Mouse (Mus musculus) heart, adult 18-20 months (tissue): Measurements from ENCODE around the gene Ncapg. TPM values are rescaled to one million over a fixed set of nuclear protein-coding genes. Genes with fewer than 3 reads are reported as not detected.
"Not testable (repeated sequence)": the region's sequence is repeated elsewhere in the genome, so short reads cannot be mapped to it uniquely, and the experiment has no call there.

Experiments used
- DNase-seq, 2 experiments: peaks; one replicate each; pipeline ENCODE4 v3.0.0; 2021 to 2022; ENCODE audit warnings: mixed read lengths in 1 of 2
- long read RNA-seq, 2 experiments: library from polyadenylated mRNA; stranded (forward); transcript quantifications; one replicate each; pipeline ENCODE4 v2.0.0; 2021
- total RNA-seq, 2 experiments: library from RNA; stranded (reverse); gene quantifications; 2 replicates each; pipeline ENCODE4 v1.2.3; 2021

Ncapg gene
- total RNA-seq, result under 1 TPM; 0.44 to 0.84 TPM
- long read RNA-seq, experiment 1, result 0 reads
- long read RNA-seq, experiment 2, result 0 reads

DNA sequence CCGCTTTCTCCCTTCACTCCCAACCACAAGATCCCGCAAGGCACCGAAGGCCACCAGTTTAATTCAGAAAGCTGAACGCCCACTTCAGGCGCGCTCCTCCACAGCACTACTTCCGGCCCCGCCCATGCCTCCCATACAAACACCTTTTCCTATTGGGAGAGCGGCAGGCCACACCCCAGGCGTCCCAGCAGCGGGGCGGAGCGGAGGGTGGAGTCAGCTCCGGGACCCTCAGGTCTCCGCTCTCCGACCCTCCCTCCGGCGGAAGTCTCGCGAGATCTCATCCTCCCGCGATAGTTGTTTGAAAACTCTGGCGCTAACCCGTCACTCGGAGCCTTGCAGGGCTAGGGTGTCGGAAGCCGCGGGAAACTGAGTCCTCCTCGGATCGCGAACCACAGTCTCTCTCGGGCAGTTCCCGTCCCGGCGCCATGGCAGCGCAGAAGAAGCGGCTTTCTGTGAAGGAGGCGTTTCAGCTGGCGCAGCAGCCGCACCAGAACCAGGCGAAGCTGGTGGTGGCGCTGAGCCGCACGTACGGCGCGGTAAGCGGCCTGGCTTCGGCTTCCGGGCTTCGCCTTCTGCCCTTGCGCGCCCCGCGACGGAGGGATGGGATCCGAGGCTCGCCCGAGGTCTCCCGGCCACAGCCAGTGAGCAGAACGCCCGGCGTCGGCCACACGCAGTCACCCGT, at the start of gene Ncapg:
Gene Ncapg, plus strand, starts transcription at position 322 of the 682 bp plus-strand sequence.
- DNase-seq, result peak; percentile 99 to 100

DNA sequence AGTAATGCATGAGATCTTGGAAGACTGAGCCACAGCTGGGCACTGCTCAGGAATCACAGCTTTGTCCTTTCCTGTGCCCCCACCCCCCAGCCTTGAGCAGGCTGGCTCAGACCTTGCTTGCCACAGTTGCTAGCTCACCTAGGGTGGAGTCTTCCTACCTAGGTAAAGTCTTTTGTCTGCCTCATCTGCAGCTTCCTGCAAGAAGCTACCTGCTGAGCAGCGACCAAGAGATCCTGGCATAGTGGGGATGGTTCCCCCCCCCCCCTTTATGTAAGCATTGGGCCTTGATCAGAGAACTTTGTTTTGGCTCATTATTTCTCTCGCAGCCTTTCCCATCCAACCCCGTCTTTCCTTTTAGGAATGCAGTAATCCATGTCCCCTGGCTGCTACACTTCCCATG, 48.2 kb upstream of the Ncapg start:
- no peak for DNase-seq

DNA sequence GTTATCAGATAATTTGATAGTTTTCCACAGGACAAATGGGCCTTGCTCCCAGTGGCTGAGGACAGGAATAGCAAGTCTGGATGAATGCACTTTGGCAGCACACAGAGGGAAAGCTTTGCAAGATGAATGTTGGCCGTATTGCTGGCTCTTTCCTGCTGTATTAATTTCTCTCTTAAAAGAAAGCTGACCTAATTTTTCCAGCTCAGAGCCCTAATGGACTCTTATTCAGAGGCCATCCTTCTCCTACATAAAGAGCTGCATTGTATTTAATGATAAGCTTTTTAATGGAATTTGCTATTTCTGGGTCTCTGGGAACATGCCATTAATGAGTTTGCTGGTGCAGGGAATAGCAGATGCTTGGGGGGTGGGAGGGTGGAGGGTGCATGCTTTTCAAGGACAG, 41.9 kb upstream of the Ncapg start:
- no peak for DNase-seq

DNA sequence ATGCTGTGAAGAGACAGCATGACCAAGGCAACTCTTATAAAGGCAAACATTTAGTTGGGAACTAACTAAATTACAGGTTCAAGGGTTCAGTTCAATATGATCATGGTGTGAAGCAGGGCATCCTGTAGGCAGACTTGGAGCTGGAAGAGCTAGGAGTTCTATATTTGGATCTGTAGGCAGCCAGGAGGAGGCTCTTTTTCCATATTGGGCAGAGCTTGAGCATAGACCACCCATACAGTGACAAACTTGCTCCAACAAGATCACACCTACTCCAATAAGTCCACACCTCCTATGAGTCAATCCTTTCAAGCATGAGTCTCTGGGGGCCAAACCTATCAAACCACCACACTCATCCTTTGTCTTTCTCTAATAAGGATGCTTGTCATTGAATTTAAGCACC, 40.2 kb upstream of the Ncapg start:
- DNase-seq, result no peak

DNA sequence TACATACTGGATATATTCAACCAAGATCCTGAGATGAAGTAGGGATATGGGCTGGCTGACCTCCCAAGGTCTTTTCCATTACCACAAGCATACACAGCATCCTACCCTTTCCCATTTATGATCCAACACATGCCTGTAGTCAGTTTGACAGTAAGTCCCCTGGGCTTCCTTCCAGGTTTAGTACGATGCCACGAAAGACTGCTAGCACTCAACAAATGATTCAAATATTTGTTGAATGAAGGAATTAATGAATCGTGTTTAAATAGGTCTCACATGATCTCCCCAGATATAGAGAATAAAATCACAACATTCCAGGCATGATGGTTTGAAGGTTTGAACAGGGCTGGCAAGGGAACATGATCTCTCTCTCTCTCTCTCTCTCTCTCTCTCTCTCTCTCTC, 31.3 kb upstream of the Ncapg start:
- no peak for DNase-seq

DNA sequence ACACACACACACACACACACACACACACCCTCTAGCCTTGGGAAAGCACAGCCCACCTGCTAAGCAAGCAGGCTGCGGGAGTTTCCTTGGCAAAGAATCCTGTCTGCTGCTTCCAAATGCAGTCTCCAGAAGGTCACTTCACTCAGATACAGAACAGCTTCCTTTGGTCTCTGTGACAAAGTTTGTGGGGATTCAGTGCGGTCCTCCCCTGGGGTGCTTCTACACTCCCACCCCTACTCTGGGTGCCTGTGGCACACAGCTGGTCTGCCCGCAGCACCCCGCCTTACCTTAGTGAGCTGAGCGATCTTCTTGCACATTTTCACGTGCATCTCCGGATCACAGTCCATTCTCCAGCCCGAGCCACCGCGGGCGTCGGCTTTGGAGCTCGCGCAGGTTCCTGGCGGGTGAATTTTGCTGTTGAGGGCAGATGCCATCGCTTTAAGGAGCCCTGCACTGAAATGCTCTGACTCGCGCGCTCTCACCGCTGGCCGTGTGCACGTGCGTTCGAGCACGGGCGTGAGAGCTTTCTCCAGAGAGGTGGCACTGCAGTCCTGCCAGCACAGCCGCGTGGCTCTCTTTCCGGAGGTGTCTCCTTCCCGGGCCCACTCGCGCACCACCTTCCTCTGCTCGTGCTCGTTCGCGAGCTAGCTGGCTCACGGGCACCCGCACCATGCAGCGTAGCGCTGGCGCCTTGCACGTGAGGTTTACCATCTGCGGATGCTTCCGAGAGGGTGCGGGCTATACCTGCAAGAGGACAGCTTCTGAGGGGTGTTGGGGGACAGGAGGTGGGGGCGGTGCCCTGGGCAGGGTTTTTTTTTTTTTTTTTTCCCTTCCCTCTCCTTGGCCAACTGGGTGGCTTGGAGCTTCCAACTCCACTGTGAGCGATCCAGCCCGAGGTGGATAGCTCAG, 30.7 kb upstream of the Ncapg start, which contains the start of gene Fam184b:
Gene Fam184b, minus strand, starts transcription at position 809 of the 909 bp plus-strand sequence.
- DNase-seq, result peak; percentile 5 to 8

DNA sequence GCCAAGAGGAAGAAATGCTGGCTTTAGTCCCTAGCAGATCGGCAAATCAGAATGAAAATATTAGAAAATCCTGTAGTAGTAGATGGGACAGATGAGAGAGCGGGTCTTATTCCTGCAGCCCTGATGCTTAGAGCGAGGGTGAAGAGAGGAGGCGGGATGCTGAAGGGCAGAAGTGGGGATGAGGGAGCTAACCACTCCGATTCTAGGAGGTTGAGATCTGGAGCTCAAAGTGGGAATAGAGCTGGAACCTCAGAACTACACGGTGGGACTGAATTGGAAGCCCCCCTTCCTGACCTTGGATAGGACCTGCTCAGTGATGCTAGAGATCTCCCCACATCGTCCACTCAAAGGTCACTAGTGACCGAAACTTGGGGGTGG, 30.0 kb upstream of the Ncapg start:
- DNase-seq, result no peak

DNA sequence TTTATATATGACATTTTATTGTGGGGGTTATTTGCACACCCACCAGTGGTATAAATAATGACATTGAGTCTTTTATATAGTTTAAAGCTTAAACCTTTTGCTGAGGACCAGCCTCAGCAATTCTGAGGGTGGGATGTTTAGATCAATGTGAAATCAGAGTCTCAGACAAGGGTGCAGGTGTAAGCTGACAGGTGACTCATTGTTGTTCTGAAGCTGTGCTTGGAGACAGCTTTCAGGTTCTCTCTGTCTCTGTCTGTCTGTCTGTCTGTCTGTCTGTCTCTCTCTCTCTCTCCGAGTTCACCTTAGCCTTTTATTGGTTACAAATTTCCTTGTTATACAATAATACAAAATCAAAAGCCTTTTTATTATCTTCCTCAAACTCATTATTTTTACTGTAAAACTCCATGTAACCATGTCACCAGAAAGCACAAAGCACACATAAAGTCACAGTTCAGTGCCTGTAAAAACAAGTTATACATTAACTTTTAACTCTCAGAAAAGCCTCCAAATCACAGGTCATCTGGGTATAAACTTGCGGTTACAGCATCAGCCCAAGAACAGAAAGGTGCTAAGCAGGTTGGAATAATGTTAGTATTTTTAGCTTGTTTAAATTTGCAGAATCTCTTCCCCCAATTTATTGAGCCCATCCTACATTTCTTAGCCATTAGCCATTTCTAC, 18.6 kb upstream of the Ncapg start:
- no peak for DNase-seq

DNA sequence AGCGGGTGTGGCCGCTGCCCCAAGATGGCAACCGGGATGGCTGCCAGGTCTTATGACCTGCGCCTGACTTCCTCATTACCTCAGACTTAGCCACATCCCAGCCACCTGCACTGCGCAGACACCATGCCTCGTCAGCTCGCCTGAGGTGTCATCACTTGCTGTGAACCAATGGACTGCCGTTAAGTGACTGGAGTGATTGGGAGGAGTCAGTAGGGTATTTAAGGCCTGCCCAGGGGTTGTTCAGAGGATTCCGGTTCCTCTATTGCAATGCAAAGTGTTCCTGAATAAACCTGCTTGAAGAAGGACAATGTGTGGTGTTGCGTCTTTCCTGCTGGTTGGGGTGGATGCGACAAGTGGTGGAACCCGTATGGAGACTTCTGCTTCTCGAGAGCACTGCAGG, 11.3 kb upstream of the Ncapg start:
- DNase-seq, result not testable (repeated sequence)

DNA sequence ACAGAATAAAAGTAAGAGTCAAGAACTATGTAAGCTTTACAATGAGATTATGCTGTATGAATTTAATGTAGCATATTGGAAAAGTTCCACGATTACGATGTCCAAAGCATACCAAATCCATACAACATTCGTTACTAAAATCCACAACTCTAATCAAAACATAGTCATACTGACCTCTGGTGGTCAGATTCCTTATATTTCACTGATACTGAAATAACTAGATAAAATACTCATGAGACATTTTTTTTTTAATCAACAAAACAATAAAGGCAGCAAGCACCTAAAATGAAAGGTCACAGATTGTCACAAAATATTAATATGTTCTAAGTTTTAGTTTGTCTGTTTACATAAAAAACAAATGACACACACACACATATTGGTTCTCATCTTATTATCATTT, 1.4 kb upstream of the Ncapg start:
- DNase-seq, result peak in 1 of 2 experiments; percentile 60

DNA sequence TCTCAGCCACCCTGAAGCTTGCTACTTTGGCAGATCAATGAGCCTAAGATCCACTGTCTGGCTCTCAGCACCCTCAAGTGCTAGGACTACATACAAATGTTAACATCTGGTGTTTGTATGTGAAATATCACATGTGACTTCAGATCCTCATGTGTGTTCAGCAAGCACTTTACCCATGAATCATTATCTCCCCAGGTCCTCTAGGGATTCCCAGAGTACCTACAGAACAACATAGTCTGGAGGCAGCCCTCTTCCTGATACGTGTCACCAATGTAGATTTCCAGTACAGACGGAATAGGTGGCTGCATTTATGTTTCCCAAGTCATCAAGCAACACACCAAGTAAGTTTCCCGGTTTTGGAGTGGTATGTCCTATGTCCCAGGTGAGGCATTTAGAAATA, 888 bp upstream of the Ncapg start:
- DNase-seq, result peak in 1 of 2 experiments; percentile 5

DNA sequence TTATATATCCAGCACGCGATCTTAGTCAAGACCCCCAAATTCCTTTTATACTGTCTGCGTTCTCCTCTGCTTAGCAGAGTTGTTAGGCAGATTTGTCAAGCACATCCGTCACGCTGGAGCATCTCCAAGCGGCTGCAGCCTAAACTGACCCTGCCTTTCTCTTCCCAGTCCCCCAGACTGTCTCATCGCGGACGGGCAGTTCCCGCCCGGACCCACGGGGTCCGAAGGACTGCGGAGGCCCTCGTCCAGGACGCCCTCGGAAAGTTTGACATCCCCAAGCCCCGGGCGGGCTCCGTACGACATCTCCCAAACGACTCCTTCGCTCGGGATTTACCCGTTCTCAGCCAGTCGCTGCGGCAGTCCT, 503 bp upstream of the Ncapg start:
- DNase-seq, result no peak

DNA sequence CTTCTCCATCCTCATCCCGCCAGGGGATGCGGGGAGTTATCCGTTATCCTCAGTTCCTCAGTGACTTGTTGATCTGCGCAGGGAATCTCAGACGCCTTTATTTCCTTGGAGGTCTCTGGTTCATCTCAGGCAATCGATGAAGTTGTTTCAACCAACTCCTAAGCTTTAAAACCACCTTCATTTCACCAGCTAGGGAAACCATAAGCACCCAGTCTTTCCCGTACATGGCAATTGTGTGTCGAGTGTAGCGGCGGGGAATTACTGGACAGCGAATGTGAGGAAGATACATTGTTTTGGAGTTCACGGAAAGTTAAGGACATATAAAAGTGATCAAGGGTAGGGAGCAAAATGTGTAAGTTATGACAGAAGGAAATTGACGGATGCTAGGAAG, 556 bp downstream of the Ncapg start:
- no peak for DNase-seq

DNA sequence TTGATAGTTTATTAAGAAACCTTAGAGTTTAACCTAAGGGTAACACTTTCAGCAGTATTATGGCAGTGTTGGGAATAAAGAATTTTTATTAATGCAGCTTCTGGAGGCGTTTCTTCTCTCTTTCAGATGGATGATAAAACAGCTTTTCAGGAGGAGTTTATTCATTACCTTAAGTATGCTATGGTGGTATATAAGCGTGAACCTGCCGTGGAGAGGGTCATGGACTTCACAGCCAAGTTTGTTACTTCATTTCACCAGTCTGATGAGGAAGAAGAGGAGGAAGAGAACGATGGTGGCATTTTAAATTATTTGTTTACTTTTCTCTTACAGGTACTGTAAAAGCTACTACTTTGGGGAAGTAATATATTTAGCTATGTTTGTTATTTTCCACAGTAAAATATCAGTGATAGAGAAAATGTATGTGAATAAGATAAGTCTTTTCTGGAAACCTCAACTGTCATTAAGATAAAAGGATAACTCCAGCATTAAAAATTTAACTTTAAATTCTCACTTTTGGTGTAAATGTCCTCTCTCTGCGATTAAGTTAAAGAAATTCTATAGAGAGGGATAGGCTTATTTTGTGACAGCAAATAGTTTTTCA, 1.3 kb downstream of the Ncapg start:
- DNase-seq, result no peak

DNA sequence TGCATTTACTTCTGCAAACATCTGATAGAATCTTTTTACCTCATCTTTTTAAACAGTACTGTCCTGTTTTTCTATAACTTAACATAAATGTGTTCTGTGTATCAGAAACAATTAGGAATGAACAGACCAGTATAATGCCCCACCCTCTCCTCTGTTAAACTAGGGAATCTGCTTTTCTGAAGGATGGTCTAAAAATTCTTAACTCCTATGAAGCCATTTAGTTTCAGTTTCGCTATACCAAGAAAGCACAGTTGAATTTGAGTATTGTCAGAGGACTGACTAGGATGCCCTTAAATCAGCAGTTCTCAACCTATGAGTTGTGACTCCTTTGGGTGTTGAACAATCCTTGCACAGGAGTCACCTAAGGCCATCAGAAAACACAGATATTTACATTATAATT, 5.3 kb downstream of the Ncapg start:
- DNase-seq, result no peak

DNA sequence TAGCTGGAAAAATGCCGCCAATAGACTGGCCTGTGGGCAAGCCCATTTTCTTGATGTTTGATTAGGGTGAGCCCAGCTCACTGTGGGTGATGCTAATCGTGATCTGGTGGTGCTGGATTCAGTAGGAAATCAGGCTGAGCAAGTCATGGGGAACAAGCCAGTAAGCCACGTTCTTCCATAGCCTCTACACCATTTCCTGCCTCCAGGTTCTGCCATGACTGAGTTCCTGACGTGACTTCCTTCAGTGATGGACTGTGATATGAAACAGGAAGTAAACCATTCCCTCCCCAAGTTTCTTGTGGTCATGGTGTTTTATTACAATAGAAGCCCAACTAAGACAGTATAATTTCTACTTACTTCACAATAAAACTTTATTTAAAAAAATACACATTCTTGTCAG, 7.9 kb downstream of the Ncapg start:
- DNase-seq, result no peak

DNA sequence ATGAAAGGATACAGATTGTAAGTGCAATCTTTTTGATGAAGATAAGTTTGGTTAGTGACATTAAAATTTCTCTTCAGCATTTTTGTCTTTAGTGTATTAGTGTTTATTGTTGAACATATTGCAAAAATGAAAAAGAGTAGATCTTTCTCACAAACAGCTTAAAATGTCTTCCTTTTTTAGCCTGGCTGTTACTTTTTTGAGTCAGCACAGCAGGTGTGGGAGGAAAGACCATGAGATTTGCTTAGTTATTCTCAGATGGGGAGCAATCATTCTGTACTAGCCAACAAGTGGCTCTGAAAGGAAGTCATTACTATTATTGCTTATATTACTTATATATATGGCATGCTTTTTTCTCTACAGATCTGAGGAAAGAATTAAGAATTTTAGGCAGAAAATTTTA, 10.2 kb downstream of the Ncapg start:
- no peak for DNase-seq

DNA sequence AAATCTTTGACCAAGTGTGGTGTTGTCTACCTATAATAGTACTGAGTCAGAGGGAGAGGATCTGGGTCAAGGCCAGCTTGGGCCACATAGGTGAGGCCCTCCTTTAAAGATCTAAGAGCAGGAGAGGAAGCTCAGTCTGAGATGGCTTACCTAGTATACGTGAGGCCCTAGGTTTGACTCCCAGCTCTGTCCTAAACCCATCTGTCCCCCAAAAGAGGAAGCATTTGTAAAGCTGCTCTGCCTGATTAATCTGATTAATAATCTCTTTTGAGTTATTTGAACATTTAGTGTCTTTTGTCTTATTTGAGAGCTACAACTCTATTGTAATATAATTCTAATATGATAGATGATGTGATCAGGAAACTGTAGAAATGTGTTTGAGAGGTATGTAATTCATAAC, 13.7 kb downstream of the Ncapg start:
- DNase-seq, result no peak

DNA sequence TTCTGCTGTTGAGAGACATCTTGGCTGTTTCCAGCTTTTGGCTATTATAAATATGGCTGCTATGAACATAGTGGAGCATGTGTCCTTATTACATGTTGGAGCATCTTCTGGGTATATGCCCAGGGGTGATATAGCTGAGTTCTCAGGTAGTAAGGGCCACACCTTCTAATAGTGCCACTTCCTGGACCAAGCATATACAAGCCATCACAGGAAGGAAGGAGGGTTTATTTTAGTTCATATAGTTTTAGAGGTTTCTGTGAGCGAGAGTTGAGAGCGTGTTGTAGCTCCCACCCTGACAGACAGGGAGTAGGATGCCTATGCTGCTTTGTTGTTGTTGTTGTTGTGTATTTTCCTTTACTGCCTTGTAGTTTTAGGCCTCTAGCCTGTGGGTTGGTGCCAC, 15.5 kb downstream of the Ncapg start:
- no peak for DNase-seq

DNA sequence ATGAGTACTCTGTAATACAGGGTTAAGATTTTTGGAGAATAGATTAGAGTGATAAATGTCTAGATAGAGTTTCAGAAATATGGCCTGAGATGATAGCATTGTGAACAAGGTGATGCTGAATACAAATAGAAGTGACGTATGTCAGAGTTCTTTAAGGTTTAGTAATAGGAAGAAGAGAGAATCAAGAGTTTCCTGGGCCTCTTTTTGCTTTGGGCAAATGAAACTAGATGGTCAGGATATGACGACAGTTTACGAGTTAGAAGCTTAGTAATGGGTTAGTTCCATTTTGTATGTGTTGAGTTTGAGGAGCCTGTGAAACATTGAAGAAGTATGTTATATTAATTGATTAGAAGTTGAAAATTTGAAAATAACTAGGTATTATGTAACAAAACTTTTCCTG, 16.5 kb downstream of the Ncapg start:
- DNase-seq, result no peak

DNA sequence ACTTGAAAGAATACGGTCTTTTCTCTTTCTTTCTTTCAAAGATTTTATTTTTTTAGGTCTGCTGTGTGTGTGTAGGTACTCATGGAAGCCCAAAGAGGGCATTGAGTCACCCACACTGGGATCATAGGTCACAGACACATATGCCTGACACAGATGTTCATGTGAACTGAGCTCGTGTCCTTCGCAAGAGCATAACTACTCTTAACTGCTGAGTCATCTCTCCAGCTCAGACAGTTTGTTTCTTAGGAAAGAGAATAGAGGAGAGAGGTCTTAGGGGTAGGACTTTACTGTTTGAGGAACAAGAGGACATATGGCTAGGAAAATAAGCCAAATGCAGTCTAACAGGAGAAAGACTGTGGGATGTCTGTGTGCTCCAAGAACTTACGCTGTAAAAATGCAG, 19.4 kb downstream of the Ncapg start:
- no peak for DNase-seq

DNA sequence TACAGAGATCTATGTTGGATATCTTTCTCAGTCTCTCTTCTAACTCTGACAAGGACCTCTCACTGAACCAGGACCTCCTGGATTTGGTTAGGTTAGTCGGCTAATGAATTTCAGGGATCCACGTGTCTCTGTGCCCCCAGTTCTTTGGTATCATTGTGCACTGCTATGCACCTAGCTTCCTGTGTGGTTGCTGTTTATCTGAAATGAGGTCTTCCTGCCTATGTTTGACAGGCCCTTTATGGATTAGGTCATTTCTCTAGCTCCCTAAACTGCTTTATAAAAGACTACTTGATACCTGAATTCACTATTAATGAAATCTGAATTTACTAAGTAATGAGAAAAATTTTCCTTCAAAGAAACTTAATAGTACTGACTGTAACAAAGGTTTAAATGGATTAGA, 21.1 kb downstream of the Ncapg start:
- no peak for DNase-seq

DNA sequence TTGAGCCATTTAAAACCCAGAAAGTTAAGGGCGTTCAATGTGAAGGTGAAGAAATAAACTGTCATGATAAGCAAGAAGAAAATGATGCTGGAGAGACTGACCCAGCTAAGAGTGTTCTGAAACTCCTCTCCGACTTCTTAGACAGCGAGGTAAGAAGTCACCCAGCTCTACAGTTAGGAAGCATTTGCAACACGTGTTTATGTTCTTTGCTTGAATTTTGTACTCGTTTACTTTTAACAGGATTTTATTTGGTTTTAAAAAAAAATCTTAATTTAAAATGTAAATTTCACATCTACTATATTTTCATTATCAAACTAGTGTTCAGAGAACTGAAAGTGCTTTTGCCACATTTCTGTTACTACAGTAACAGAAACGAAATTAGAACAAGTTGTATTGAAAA, 22.0 kb downstream of the Ncapg start:
- DNase-seq, result no peak
